Mouse (Mus musculus) layer of hippocampus, adult 9-10 months (tissue): ENCODE data around the gene Sirt6.

ENCODE experiments used
- DNase-seq: peaks from one replicate; pipeline ENCODE4 v3.0.0; 2022; ENCODE audit warnings: low spot score

Gene Sirt6

DNA sequence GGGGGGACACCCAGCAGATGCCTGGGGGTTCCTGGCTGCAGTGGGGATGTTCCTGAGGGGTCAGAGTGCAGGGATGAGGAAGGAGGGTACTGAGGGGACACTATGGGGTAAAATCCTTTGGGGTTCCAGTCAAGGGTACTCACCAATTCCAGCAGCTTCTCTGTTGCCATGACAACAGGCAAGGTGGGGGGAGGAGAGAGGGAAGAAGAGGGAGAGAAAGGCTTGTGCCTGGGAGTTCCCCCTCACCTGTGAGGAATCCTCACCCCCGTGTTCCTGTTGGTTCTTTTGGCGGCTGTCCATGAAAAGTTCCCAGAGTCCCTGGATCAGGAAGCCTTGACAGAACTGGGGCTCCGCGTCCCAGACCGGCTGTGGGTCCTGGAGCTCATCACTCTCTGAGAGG lies 32.0 kb downstream of the Sirt6 start:
- no peak for DNase-seq

DNA sequence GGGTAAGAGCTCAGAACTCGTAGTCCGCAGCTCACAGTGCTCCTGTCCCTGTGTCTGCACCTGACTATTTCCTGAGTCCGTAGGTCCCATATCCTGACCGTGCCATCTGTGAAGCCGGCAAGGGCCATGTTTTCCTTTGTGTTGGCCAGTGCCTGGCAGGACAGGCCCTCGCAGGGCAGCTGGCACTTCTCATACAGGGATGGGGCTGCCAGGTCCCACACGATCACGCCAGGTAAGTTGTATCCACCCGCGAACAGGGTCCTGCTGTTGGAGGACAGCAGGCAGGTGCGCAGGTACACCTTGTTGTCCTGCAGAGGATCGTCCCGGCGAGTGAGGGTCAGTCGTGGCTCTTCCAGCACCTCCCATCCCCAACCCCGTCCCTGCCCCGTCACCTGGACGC lies 33.7 kb downstream of the Sirt6 start:
- DNase-seq = no peak

DNA sequence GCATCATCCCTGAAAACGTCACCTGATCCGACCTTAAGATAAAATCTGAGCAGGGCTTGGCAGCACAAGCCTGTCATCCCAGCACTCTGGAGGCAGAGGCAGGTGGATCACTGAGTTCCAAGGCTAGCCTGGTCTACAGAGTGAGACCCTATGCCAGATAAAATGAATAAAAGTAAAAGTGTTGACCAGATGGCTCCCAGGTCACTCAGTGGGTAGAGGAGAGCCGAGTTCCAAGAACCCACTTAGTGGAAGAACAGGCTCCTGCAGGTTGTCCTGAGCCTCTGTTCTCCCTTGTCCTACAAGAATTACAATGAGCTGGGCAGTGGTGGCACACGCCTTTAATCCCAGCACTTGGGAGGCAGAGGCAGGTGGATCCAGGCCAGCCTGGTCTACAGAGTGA lies 34.4 kb downstream of the Sirt6 start:
- no peak for DNase-seq

DNA sequence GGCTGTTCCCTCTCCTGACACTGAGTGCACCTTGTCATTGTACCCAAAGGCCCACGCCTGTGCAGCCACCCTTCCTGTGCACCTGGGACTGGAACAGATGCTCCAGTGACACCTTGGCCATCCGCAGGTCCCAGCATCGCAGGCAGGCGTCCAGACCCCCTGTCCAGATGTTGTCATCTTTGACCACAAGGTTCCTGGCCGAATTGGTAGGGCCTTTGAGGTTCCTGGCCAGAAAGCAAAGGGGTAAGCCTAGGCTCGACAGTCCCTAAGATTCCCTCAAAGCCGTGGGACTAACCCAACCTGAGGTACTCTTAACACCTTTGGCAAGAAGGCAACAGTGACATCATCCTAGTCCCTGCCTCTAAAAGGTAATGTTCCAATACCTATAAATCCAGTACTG lies 35.0 kb downstream of the Sirt6 start:
- DNase-seq = no peak

- no peak for DNase-seq
Measured at GRCm38 (mm10) chr10:81591846-81592245, 35.8 kb downstream of the Sirt6 start.

- no peak for DNase-seq
Measured at GRCm38 (mm10) chr10:81588739-81589138, 38.9 kb downstream of the Sirt6 start.

DNA sequence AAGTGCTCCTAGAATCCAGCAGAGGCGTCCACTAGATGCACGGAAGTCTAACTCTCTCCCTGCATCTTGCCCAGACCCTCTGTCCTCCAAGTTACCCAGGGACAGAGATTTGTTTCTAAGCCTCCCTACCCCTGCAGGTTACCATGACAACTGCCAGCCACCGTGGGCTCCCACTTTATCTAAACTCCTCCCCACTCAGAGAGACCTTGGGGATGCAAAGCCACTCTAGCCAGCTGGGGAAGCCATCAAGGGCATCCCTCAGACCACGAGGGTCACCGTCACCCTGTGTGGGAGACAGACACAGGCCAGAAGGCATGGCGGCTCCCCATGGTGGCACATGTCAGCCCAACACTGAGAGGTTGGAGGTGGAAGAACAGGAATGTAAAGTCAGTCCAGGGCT lies 44.2 kb downstream of the Sirt6 start:
- DNase-seq = no peak

DNA sequence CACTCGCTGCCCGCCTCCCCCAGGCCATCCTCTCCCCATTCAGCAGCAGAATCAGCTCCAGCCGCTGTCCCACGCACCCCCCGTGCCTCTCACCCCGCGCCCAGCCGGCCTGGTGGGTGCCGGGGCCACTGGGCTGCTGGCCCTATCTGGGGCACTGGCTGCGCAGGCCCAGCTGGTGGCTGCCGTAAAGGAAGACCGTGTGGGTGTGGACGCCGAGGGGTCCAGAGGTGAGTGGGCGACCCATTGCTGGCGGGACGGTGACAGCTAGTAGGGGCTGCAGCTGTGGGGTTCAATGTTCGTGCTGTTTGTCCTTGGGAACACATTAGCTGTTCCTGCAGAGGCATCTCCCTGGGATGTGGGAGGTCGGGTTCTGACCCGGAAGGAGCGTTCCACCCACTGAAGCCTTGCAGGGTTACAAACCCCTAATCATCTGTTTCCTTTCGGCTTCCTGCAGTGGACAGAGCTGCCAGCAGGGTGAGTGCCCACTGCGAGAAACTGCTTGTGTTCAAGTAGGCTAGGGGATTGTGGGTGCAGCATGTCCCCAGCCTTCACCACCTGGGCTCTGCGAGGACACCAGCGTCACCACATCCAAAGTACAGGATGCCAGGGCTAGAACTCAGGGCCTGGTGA lies 47.0 kb downstream of the Sirt6 start:
- DNase-seq = no peak

DNA sequence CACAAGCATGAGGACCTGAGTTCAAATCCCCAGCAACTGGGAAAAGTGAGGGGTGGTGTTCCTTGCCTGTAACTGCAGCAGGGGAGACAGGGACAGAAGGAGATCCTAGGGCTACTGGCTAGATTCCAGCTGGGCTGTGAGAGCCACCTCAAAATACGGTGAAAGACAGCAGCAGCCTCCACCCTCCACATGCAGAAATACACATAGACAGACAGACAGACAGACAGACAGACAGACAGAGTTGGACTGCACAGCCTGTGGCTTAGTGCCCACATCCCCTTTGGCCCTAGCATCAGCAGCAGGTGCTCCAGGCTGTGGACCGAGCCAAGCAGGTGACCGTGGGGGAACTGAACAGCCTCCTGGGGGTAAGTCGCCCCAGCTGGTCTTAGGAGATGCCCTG lies 47.6 kb downstream of the Sirt6 start:
- DNase-seq = no peak

GRCm38 (mm10) chr10:81575695-81576094 lies 51.9 kb downstream of the Sirt6 start:
- DNase-seq = no peak

- DNase-seq = no peak
Measured at GRCm38 (mm10) chr10:81575208-81575631, 52.4 kb downstream of the Sirt6 start.

DNA sequence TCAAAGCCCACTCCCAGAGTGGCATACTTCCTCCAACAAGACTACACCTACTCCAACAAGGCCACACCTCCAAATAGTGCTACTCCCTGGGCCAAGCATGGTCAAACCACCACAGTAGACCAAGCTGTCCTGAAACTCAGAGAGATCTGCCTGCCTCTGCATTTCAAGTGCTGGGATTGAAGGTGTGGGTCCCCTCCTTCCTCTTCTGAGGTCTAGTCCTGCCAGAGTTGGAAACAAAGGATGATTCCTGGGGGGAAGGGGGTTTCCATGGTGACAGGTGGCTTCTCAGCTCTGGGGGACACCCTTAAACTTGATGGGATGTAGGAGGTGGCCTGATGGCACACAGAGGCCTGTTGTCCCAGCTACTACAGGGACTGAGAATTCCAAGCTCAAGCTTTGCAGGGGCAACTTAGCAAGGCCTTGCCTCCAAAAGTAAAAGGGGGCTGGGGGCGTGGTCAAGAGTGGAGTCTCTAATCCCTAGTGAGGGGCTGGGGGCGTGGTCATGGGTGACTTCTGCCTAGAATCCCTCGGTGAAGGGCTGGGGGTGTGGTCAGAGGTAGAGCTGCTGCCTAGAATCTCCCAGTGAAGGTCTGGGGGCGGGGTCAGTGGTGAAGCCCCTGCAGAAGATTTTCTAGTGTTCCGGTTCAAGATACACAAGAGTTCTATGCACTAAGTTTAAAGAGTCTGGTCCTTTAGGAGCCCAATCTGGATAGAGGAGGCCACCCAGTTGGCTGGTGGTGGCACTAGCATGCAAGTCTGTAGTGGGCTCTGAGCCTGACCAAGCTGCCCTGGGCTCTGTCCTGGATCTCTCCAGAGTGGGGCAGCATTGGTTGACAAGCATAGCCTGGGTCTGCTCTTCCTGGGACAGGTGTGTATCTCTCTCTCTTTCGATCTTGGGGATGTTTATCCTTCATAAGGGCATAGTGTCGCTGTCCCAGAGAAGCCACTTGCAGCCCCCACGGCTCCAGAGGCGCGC lies 53.2 kb downstream of the Sirt6 start, which contains the start of gene Tle2:
TSS of gene Tle2 (plus strand) at position 481 of the 976 bp plus-strand sequence.
- no peak for DNase-seq

GRCm38 (mm10) chr10:81572975-81573374 lies 54.6 kb downstream of the Sirt6 start:
- no peak for DNase-seq

DNA sequence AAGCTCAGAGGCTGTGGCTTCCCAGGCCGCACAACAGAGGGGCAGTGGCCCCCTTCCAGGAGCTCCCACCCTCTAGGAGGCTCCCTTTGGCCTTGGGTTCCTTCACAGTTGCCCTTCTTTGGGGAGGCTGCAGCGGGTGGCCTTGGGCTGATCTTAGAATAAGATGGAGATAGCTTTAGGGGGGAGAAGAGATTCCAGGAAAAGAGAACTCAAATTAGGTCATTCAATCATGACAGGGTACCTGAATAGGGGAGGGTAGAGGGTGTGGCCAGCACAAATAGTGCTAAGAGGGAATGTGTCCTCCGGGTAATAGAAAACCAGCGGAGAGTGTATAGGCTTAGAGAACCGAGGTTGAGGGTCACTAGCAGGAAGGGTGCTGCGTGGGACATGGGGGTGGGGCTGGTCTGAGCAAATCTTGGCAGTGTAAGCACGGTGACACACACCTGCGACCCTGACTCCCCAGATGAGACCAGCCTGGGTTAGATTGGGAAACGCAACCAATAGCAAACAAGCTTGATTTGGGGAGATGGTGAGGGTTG lies 55.4 kb downstream of the Sirt6 start:
- DNase-seq = no peak
